Mouse (Mus musculus) embryonic facial prominence, embryonic 14.5 days (tissue): ENCODE data around the gene Tdg. TPM values are rescaled to one million over a fixed set of nuclear protein-coding genes. Genes with fewer than 3 reads are reported as not detected.

ENCODE experiments used
- ATAC-seq: fragments of 200-750 bp; cut with Nextera tagmentation; 2 replicates; pipeline ENCODE4 v1.8.0; 2017; ENCODE audit warnings: low read depth, moderate number of reproducible peaks, moderate TSS enrichment
- DNase-seq: peaks from one replicate; pipeline ENCODE4 v3.0.0-alpha.2; 2015; ENCODE audit warnings: low spot score
- H3K27ac ChIP-seq: fragments of 300-500 bp; sonication (generic); replicated peaks from 2 replicates; pipeline ENCODE4 v1.5.1; 2014; ENCODE audit warnings: low read depth, mild to moderate bottlenecking, low read length, moderate library complexity
- H3K27me3 ChIP-seq: fragments of 300-500 bp; sonication (generic); replicated peaks from 2 replicates; pipeline ENCODE4 v1.6.1; 2014; ENCODE audit warnings: low read length; ENCODE audit not compliant: control insufficient read depth, insufficient read depth
- H3K36me3 ChIP-seq: fragments of 300-500 bp; sonication (generic); 2 replicates; pipeline ENCODE4 v1.6.1; 2014; ENCODE audit warnings: low read length, mixed read lengths; ENCODE audit not compliant: control insufficient read depth, insufficient read depth
- H3K4me1 ChIP-seq: fragments of 300-500 bp; sonication (generic); 2 replicates; pipeline ENCODE4 v1.6.1; 2014; ENCODE audit warnings: antibody characterized with exemption, low read length; ENCODE audit not compliant: control insufficient read depth, insufficient read depth
- H3K4me2 ChIP-seq: fragments of 300-500 bp; sonication (generic); 2 replicates; pipeline ENCODE4 v1.6.1; 2014; ENCODE audit warnings: low read depth, mild to moderate bottlenecking, low read length, moderate library complexity, mixed read lengths
- H3K4me3 ChIP-seq: fragments of 300-500 bp; sonication (generic); 2 replicates; pipeline ENCODE4 v1.5.1; 2014; ENCODE audit warnings: low read depth, mild to moderate bottlenecking, low read length
- H3K9ac ChIP-seq: fragments of 300-500 bp; sonication (generic); 2 replicates; pipeline ENCODE4 v1.6.1; 2014; ENCODE audit warnings: low read depth, mild to moderate bottlenecking, low read length, moderate library complexity, mixed read lengths
- H3K9me3 ChIP-seq: fragments of 300-500 bp; sonication (generic); 2 replicates; pipeline ENCODE4 v1.6.1; 2016; ENCODE audit warnings: low read length; ENCODE audit not compliant: control insufficient read depth
- WGBS: fragments of 180-500 bp; shearing (Covaris S2); extraction: QIAGEN DNeasy Blood & Tissue Kit; methylation state at CpG from one replicate; pipeline ENCODE4 v1.1.7; 2014; 5-methylcytosine and 5-hydroxymethylcytosine counted together
- polyA plus RNA-seq: library from polyadenylated mRNA; unstranded; fragments of >200 nt; fragmentation: Nextera tagmentation; extraction: Ambion mirVana; gene quantifications from 2 replicates; pipeline ENCODE4 v1.2.1, GENCODE M21; 2014

The Tdg gene
- polyA plus RNA-seq, 1 experiment from 2014 or later, result 103 TPM

DNA sequence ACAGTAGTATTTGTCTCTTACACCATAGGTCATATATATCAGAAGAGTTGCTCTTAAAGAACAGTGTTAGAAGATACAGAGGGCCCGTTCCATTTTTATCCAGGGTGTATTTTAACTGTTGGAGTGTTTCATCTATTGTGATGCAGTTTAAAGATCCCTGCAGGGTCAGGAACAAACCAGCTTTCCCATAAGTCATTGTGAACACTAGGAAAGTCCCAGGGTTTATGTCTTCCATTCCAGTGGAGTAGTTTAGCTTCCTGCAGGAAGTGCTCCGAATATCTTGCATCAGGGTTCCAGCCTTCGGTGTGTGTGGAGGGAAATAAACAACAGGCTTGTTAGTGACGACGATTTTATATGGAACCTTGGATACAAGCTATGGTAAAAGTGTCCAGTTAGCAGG is 21.6 kb downstream of the Tdg start:
- H3K9me3 ChIP-seq, result no peaks in the 10 kb centered on the region
- DNase-seq, result no peak
- H3K27me3 ChIP-seq, result no peaks in the 10 kb centered on the region
- H3K4me2 ChIP-seq, result no peak overlapping the region
- no peak overlapping the region for H3K27ac ChIP-seq
- ATAC-seq, result no peak
- H3K4me1 ChIP-seq, result no peaks in the 10 kb centered on the region
- 89% methylated on average over 5 of the region's 5 CpGs for WGBS
- H3K9ac ChIP-seq, result no peak overlapping the region
- H3K4me3 ChIP-seq, result no peak overlapping the region
- H3K36me3 ChIP-seq, result peaks cover 44% of the 10 kb centered on the region

DNA sequence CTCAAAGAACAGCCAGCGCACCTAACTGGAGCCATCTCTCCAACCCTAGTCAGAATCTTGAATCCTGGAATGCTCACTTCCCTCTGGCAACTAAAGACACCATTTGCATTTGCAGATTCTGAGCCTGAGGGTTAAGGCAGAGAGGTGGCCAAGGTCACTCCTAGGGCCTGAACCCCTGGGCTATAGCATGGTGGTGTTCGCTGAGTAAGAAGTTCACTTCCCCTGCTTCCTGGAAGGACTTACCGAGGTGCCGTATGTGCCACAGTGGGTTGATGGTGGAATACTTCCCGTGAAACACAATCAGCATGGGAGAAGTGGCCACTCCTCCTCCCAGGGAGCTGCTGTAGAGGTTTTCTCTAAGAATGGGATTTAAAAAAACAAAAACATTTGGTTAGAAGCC is 23.0 kb downstream of the Tdg start:
- no peak overlapping the region for H3K9ac ChIP-seq
- ATAC-seq (no peak), DNase-seq (no peak)
- H3K27ac ChIP-seq, result no peak overlapping the region
- no peaks in the 10 kb centered on the region for H3K27me3 ChIP-seq
- no peaks in the 10 kb centered on the region for H3K4me1 ChIP-seq
- H3K4me3 ChIP-seq, result no peak overlapping the region
- WGBS, result 73% methylated on average over 5 of the region's 5 CpGs
- H3K36me3 ChIP-seq, result peaks cover 31% of the 10 kb centered on the region
- H3K9me3 ChIP-seq, result no peaks in the 10 kb centered on the region
- H3K4me2 ChIP-seq, result no peak overlapping the region

DNA sequence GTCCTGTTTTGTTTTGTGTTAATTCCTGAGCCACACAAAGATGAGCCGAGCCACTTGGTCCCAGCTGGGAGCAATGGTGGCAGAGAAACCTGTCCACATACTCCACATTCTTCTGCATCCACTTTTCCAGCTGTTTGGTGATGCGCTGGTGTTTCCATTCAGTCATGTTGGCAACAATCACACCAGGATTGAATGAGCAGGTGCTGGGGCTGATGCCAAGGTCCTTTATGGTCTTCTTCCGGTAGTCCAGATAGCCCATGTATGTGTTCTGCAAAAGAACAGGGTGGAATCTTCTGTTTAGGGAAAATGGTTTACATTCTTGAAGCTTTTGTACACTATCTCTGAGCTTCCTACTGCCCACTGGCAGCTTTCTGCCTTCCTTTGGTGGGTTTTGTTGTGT is 25.0 kb downstream of the Tdg start:
- no peak for ATAC-seq
- no peak overlapping the region for H3K4me2 ChIP-seq
- no peaks in the 10 kb centered on the region for H3K9me3 ChIP-seq
- H3K4me3 ChIP-seq, result no peak overlapping the region
- 79% methylated on average over 3 of the region's 3 CpGs for WGBS
- H3K27ac ChIP-seq, result no peak overlapping the region
- H3K36me3 ChIP-seq, result peaks cover 25% of the 10 kb centered on the region
- H3K9ac ChIP-seq, result no peak overlapping the region
- no peaks in the 10 kb centered on the region for H3K27me3 ChIP-seq
- no peak for DNase-seq
- H3K4me1 ChIP-seq, result no peaks in the 10 kb centered on the region

DNA sequence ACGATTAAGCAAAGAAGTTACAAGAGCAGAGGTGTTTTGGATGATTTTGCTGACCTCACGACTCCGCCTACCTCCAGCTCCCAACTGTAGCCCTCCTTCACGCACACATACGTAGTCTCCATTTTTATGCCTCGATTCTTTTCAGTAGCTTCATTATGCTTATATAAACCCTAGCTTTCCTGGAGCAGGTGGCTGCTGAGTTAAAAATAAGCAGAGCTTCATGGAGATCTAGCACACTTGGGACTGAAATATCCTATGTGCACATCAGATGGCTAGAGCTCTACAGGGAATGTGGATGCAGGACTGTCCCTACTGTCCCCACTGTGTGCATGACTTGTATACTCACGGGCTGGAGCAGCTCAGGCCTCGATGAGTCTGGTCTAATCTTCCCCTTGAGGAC is 32.2 kb downstream of the Tdg start:
- no peaks in the 10 kb centered on the region for H3K9me3 ChIP-seq
- ATAC-seq, result no peak
- no peak overlapping the region for H3K4me2 ChIP-seq
- no peak overlapping the region for H3K9ac ChIP-seq
- no peak overlapping the region for H3K27ac ChIP-seq
- H3K4me3 ChIP-seq, result no peak overlapping the region
- WGBS, result 90% methylated on average over 8 of the region's 8 CpGs
- H3K36me3 ChIP-seq, result no peaks in the 10 kb centered on the region
- DNase-seq, result no peak
- no peaks in the 10 kb centered on the region for H3K27me3 ChIP-seq
- no peaks in the 10 kb centered on the region for H3K4me1 ChIP-seq

DNA sequence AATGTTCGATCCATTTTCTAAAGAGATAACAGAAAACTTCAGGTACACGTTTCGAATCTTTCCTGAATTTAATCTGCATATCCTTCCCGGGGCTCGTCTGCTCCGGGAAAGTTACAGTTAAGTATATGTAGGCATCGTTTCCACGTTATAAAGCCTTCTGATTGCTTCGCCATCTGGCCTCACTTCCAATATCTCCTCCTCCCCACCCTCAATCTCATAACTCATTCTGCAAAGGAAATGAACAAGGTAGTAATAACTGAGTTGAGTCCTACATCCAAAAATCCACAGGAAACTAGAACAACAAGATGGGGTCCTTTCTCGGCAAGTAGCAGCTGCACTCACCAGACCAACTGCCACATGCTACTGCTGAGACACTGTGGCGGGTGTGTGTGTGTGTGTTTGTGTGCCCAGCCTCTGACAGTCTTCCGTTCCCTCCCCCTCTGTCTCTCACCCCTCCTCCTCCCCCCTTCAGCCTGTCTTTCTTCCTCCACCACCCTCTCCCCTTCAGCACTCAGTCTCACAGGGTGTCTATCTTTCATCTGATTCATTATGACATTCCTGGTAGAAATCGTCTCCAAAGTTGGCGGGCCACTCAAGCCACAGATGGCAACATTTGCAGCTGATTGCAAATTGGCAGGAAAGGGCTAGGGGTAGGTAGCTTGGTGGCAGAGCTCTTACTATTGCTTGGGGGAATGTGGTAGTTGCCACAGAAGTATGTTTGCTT is 32.8 kb downstream of the Tdg start:
- Histone ChIP-seq H3K4me3 (no peak overlapping the region), H3K36me3 (no peaks in the 10 kb centered on the region), H3K4me1 (no peaks in the 10 kb centered on the region), H3K27ac (no peak overlapping the region), H3K9ac (no peak overlapping the region), H3K4me2 (no peak overlapping the region), H3K27me3 (no peaks in the 10 kb centered on the region), H3K9me3 (no peaks in the 10 kb centered on the region)
- WGBS, result 79% methylated on average over 14 of the region's 14 CpGs
- no peak for DNase-seq
- ATAC-seq, result no peak

DNA sequence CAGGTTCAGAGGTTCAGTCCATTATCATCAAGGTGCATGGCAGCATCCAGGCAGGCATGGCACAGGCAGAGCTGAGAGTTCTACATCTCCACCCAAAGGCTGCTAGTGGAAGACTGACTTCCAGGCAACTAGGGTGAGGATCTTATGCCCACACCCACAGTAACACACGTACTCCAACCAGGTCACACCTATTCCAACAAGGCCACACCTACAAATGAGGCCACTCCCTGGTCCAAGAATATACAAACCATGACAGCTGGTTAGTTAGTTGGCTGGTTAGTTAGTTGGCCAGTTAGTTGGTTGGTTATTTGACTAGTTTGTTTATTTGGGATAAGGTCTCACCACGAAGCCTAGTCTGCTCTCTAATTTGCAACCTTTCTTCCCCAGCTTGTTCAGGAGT is 33.7 kb downstream of the Tdg start:
- Histone ChIP-seq H3K4me3 (no peak overlapping the region), H3K27ac (no peak overlapping the region), H3K4me2 (no peak overlapping the region), H3K36me3 (no peaks in the 10 kb centered on the region), H3K4me1 (no peaks in the 10 kb centered on the region), H3K9me3 (no peaks in the 10 kb centered on the region), H3K27me3 (no peaks in the 10 kb centered on the region), H3K9ac (no peak overlapping the region)
- DNase-seq (no peak), ATAC-seq (no peak)
- 86% methylated on average over 2 of the region's 2 CpGs for WGBS

DNA sequence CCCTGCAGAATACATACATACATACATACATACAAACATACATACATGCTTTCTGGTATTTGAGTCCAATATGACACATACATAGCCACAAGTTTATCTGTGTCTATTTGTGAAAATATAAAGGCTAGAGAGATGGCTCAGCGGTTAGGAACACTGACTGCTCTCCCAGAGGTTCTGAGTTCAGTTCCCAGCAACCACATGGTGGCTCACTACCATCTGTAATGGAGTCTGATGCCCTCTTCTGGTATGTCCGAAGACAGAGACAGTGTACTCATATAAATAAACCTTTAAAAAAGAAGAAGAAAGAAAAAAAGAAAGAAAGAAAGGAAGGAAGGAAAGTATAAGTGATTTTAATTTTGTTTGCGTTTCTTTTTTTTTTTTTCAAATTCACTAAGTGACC is 36.3 kb downstream of the Tdg start:
- no peak overlapping the region for H3K9ac ChIP-seq
- WGBS, result 64% methylated on average over 3 of the region's 3 CpGs
- H3K27me3 ChIP-seq, result no peaks in the 10 kb centered on the region
- no peak overlapping the region for H3K4me2 ChIP-seq
- H3K27ac ChIP-seq, result no peak overlapping the region
- H3K4me3 ChIP-seq, result no peak overlapping the region
- ATAC-seq (no peak), DNase-seq (no peak)
- no peaks in the 10 kb centered on the region for H3K4me1 ChIP-seq
- no peaks in the 10 kb centered on the region for H3K9me3 ChIP-seq
- peaks cover 5% of the 10 kb centered on the region; the same call in 1 of the 2 replicates for H3K36me3 ChIP-seq

DNA sequence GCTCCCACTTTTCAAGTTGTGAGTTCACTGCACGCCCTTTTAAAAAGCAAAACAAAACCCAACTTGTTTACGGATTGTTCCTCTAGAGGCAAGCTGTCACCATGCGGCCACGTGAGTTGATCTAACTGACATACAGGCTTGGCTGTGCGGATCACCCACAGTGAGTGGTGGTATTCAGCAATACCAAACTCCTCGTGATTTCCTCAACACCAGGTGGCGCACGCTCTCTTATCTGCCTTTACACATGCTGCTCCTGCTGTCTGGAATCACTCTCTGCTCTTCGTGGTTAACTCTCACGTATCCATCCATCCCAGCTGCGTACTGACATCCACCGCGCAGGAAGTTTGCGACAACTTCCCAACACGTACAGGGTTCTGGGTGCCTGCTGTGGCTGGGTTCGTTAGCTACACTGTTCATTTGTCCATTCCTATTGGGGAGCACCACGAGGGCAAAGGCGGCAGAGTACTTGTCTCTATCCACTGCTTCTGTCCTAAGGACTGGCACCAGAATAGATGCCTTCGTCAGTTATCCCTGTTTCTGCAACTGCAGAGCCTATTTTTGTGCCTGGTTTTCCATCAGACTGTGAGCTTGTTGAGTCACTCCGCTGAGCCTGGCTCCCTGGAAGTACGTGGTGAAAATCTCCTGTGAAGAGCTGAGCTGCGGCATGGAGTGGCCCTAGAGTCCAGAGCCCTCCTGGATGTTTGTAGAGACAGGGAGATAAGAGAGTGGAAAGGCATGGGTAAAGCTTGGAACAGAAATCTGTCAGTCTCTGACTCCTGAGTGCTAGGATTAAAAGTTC is 37.0 kb downstream of the Tdg start:
- H3K36me3 ChIP-seq, result peaks cover 5% of the 10 kb centered on the region; the same call in 1 of the 2 replicates
- peak overlapping the region; percentile 37 for H3K4me2 ChIP-seq
- DNase-seq, result peak; percentile 94
- no peaks in the 10 kb centered on the region for H3K4me1 ChIP-seq
- no peak overlapping the region; the same call in 1 of the 2 replicates for H3K4me3 ChIP-seq
- no peak overlapping the region for H3K27ac ChIP-seq
- peak; percentile 96 for ATAC-seq
- no peak overlapping the region for H3K9ac ChIP-seq
- H3K27me3 ChIP-seq, result no peaks in the 10 kb centered on the region
- WGBS, result 18% methylated on average over 22 of the region's 22 CpGs
- H3K9me3 ChIP-seq, result no peaks in the 10 kb centered on the region
